Mouse (Mus musculus) lung, adult 2 months (tissue): ENCODE data around the gene Mrpl14.

ENCODE experiments used
- CTCF ChIP-seq: fragments of 200-500 bp; IDR thresholded peaks from 2 replicates; pipeline ENCODE4 v1.5.1; 2011; ENCODE audit warnings: mild to moderate bottlenecking, low read length, control low read depth; ENCODE audit not compliant: insufficient read depth
- POLR2A ChIP-seq: fragments of 200-500 bp; IDR thresholded peaks from 2 replicates; pipeline ENCODE4 v1.6.1; 2011; ENCODE audit warnings: low read depth, mild to moderate bottlenecking, control low read depth, low read length, borderline replicate concordance; ENCODE audit errors: extremely low read depth

DNA sequence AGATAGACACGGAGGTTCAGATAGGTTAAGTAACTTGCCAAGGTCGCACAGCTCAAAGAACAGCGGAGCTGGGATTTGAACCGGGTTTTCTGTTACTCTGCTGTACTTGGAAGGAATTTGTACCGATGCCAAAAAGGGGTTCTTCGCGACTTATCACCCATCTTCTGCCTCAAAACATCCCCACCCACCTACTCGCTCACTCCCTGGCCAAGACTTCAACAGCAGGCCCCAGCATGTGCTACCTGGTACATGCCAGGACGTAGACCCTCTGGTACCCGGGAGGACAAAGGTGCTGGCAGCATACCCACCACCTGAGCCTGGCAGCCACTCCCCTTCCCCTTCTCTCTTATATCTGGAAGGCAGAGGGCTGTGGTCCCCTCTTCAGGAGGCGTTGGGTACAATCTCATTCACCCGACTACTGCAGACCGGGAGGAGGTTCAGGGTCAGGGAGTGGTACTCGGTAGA, 1.4 kb upstream of the Mrpl14 start:
- TF ChIP-seq CTCF (no peak), POLR2A (no peak)
